Mouse (Mus musculus): ENCODE data around the gene Klk7.

Klk7 gene

GRCm38 (mm10) chr7:43810994-43811393 is at the start of gene Klk7:
Klk7 (plus strand) TSS chr7:43811294.
- no peak for DNase-seq (ENCODE audit: low spot score)

- no peak for DNase-seq (ENCODE audit: low spot score)
Measured at GRCm38 (mm10) chr7:43766484-43766883, 44.6 kb upstream of the Klk7 start.

GRCm38 (mm10) chr7:43768597-43768996 is 42.5 kb upstream of the Klk7 start, which contains the start of gene Klk12:
Klk12 (plus strand) TSS chr7:43768897.
- DNase-seq (ENCODE audit: low spot score) = no peak

GRCm38 (mm10) chr7:43769636-43770035 is 41.5 kb upstream of the Klk7 start:
- no peak for DNase-seq (ENCODE audit: low spot score)

- DNase-seq (ENCODE audit: low spot score) = no peak
Measured at GRCm38 (mm10) chr7:43770701-43771100, 40.4 kb upstream of the Klk7 start.

GRCm38 (mm10) chr7:43771916-43772315 is 39.2 kb upstream of the Klk7 start:
- DNase-seq (ENCODE audit: low spot score) = no peak

GRCm38 (mm10) chr7:43772901-43773300 is 38.2 kb upstream of the Klk7 start:
- DNase-seq (ENCODE audit: low spot score) = no peak

DNA sequence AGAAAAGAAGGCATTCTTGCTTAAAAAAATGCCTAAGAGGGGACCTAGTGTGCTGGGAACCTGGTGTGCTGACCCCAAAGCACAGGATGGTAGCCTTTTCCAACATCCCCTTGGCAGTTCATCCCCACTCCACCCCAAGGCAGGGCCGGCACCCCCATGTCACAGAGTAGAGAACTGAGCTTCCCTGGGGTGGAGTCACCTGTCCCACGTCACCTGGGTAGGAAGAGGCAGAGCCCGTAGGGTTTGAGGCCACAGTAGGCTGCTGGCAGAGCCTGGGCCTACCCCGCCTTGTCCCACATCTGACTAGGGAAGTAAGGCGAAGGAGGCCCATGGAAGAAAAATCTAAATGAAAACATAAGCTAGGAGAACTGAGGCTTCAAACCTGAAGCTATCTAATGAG is 36.7 kb upstream of the Klk7 start, which contains the start of gene Klk11:
Gene Klk11, plus strand, starts transcription at position 241 of the 400 bp plus-strand sequence.
- DNase-seq (ENCODE audit: low spot score) = no peak

DNA sequence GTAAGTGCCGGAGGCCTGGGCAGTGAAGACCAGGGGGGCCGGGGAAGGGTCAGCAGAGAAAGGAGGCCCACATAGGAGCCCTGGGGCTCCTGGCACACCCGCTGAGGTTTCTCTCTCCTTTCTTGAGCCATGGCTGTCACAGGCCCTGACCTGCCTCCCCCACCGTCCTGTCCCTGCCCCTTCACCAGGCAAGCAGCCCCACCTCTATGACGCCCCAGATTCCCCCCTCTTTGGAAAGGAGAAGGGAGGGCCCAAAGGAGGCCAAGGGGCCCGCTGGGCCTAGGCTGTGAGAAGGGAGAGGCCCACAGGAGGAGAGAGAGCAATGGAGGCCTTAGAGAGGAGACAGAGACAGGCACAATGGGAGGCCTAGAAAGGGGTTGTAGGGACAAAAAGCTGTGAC is 36.3 kb upstream of the Klk7 start:
- no peak for DNase-seq (ENCODE audit: low spot score)

DNA sequence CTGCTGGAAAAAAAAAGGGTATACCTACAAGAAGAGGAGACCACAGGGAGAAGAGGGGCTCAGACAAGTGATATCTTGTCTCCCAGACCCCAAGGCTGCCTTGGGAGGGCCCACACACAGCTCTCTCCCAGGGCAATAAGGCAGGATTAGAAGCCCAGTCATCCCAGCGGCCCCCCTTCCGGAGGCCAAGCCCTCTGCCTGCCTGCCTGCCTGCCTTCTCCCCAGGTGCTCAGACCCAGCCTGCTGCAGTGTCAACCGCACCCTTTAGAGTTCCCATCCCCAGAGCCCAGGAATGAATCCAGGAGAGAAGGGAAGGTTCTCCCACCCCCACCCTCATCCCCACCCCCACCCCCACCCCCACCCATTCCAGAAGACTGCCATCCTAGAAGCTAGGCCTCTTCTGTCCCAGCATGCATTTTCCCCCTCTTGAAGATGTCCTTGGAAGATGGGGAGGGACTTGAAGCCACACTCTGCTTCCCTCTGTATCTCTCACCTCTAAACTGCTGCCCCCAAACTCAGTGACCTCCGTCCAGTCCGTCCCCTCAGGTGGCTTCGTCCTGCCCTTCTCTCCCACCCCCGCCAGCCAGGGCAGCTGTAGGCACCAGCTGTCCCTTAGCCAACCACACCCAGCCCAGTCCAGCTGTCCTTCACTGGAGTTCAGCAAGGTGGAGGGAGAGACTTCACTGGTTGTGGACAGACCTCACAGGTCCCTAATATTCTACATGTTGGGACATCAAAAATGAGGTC is 35.6 kb upstream of the Klk7 start:
- no peak for DNase-seq (ENCODE audit: low spot score)

GRCm38 (mm10) chr7:43776506-43776905 is 34.6 kb upstream of the Klk7 start:
- DNase-seq (ENCODE audit: low spot score) = no peak

DNA sequence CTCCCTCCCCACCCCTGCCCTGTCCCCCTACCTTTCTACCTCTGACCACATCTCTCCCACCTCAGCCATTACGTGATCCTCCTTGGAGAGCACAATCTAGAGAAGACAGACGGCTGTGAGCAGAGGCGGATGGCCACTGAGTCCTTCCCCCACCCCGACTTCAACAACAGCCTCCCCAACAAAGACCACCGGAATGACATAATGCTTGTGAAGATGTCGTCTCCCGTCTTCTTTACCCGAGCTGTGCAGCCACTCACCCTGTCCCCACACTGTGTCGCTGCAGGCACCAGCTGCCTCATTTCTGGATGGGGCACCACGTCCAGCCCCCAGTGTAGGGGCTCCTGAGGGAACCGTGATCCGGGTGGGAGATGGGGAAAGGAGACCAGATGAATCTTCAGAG is 33.7 kb upstream of the Klk7 start:
- DNase-seq (ENCODE audit: low spot score) = no peak

DNA sequence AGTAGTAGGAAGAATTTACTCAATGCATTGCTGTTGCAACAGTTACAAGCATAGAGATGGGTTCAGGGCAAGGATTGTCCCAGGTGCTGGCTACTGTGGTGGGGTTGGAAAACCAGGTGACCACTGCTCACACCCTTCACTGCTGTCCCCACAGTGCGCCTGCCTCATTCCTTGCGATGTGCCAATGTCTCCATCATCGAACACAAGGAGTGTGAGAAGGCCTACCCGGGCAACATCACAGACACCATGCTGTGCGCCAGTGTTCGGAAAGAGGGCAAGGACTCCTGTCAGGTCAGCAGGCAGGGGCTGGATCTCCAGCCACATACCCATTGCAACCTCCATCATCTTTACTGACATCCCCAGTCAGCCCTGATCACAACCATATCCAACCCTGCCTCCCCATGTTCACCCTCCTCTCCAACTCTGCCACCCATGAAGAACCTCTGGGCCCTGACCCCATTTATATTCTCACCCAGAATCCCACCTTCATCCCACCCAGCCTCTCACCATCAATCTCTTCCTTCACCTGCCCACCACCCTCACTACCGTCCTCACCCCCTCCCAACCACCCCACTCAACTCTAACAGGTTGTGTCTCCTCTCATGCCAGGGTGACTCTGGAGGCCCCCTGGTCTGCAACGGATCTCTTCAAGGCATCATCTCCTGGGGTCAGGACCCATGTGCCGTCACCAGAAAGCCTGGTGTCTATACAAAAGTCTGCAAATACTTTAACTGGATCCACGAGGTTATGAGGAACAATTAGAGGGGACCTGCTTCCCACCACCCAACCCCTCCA is 32.7 kb upstream of the Klk7 start:
- no peak for DNase-seq (ENCODE audit: low spot score)

DNA sequence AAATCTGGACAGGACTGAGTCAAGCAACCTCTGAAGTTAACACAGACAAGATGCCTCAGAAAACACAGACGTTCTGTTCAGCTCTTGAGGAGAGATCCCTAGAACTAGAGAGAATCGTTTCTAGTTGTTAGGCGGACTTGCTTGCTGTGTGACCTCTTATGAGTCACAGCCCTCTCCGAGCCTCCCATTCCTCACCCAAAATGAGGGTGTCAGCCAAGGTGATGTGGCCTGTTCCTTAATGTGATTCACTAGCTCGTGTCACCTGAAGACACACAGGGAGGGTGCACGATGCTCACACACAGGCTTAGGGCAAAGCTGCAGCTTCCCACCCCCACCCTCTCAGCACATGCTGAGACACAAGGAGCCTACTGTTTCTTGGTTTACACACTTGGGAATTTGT is 30.9 kb upstream of the Klk7 start:
- DNase-seq (ENCODE audit: low spot score) = no peak

GRCm38 (mm10) chr7:43780746-43781145 is 30.3 kb upstream of the Klk7 start, which contains the start of gene Klk10:
Klk10 (plus strand) TSS chr7:43781035.
- DNase-seq (ENCODE audit: low spot score) = no peak

DNA sequence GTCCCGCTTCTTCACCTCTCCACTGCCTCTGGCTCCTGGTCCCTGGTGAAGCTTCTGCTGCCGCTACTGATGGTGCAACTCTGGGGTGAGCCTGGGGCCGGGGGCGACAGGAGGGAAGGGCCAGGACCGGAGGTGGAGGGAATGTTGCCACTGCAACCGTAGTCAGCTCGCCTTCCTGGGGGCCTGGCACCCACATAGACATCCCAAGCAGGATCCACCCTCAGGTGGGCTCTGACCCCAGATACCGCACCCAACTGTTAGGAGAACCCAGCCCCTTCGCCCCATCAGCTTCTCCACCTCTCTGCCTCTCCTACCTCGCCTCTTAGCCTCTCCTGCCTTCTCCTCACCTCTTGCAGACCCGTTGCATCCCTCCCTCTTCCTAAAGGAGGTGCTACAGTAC is 29.6 kb upstream of the Klk7 start:
- DNase-seq (ENCODE audit: low spot score) = no peak

- DNase-seq (ENCODE audit: low spot score) = peak; percentile 71
Measured at GRCm38 (mm10) chr7:43782275-43783265, 28.5 kb upstream of the Klk7 start.

DNA sequence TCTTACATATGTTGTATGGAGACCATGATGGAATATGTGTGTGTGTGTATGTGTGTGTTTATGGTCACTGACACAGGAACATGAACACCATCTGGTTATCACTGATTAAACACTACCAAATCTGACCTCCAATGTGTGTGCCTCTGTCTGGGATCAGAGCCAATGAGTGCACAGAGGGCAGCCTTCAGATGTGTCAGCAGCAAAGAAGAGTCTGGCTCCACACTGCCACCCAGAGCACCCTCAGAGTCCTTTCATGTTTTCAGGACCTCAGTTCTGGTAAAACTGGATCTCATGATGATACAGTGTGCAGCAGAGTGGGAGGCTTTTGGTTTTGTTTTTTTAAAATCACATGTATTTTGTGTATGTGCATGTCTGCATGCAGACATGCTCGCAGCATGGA is 25.8 kb upstream of the Klk7 start:
- DNase-seq (ENCODE audit: low spot score) = no peak

- no peak for DNase-seq (ENCODE audit: low spot score)
Measured at GRCm38 (mm10) chr7:43788096-43788495, 23.0 kb upstream of the Klk7 start.

DNA sequence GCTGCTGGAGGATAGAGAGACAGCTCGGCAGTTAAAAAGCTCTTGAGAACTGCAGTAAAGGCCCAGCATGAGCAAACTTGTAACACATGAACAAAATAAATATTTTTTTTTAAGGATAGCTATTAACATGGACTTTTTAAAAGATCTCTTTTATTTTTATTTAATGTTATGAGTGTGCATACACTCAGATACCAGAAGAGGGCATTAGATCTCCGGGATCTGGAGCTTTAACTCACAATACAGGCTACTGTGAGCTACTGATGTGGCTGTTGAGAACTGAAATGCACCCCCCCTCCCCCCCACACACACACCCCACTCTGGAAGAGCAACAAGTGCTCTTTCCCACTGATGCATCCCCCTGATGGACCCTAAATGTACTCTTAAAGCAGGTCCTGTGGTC is 21.8 kb upstream of the Klk7 start:
- DNase-seq (ENCODE audit: low spot score) = no peak

DNA sequence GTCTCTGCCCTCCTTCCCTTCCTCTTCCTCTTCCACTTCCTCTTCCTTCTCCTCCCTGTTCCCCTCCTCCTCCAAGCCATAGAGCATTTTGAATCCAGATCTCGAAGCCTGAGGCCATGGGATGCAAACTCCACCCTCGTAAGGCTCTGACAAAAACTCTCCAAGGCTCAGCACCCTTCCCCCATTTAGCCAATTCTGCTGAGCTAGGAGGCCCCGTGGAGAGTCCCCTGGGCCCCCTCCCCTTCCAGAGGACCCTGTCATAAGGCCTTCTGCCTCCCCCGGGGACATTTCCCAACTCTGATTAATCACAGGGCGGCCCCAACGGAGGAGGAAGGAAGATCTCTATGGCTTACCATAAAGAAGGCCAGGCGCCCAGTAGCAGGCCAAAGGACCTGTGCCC is 19.5 kb upstream of the Klk7 start, which contains the start of gene Klk9:
Gene Klk9, plus strand, starts transcription at position 301 of the 400 bp plus-strand sequence.
- no peak for DNase-seq (ENCODE audit: low spot score)

DNA sequence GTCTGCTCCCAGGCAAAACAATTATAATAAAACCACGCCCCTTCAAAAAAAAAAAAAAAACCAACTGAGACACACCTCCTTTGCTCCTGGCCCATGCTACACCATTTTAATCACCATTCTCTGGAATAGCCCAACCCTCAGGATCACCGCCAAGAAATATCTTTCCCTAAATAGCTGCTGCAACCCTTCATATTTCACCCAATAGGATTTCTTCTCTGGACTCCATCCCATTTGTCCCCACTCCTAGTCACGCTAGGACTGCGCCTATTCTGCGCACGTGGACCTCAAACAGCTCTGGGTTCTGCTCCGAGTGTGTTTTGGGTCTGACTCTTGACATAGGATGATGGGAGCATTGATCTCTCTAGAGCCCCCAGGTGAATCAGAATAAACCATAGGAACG is 14.7 kb upstream of the Klk7 start:
- no peak for DNase-seq (ENCODE audit: low spot score)
